In genomic region chr4:46630390-46630789, GRCm38 (mm10) we compare ENCODE assay signal across 10 mouse cellular contexts. TPM values are rescaled to one million over a fixed set of nuclear protein-coding genes. Genes with fewer than 3 reads are reported as not detected.
DNase-seq lines count a peak whose midpoint lies in the region; ATAC-seq and TF ChIP-seq lines count a peak whose summit lies in the region.
"Had no signal": no experiment of that assay in that cellular context is flagged by ENCODE, and none has a peak within 500 bp of the region (broad histone marks: within the 10 kb centered on the region; RNA-seq: fewer than 3 reads in every experiment).

No protein-coding gene starts in this region.

- 0 out of 2 replicates have a peak, but pooled peaks have one; percentile 11 for TF ChIP-seq CTCF in lung, adult 2 months (IDR thresholded peaks at IDR 0.05; ENCODE audit: insufficient read depth, low read length)

- no peaks in the 10 kb centered on the region for H3K4me1 ChIP-seq in lung, adult 2 months (ENCODE audit: control insufficient read depth, insufficient read depth, low read length)

- peak; percentile 21 for DNase-seq in embryo, embryonic 10 days (ENCODE audit: low spot score)
- no peak for DNase-seq in embryo, embryonic 9.5 days (ENCODE audit: extremely low spot score)
- peak; percentile 72 for DNase-seq in thymus, postnatal 4 days
- no peak for DNase-seq in thymus, postnatal 36 days
- no peak for DNase-seq in lung, adult 2 months
- no peak for DNase-seq in right cerebral cortex, adult 2 months (ENCODE audit: low spot score in 2 of 2)
- no peak for DNase-seq in left cerebral cortex, adult 8-10 months (ENCODE audit: low spot score in 2 of 2)

- no peak overlapping the region for H3K4me3 ChIP-seq in lung, adult 2 months (replicated peaks; ENCODE audit: extremely low read depth, low read depth, low read length)
- H3K4me3 ChIP-seq: heart, embryonic 15.5 days; neural tube, embryonic 12.5 days had no signal

- ATAC-seq in CD4-positive, CD25-positive, alpha-beta regulatory T cell, adult 4 months, result no peak

- no peak for TF ChIP-seq POLR2A in lung, adult 2 months (IDR thresholded peaks at IDR 0.05; ENCODE audit: borderline replicate concordance, extremely low read depth, low read depth, low read length)

- 48% methylated on average over 9 of the region's 9 CpGs for WGBS in lung, adult 2 months

RNA-seq across cellular contexts. Expression of gene Tbc1d2, which starts 19.6 kb away (rescaled TPM):
- 10.2 and 10.5 TPM in 2 replicates for polyA plus RNA-seq in lung, adult 2 months (2012; rRNA removed)
- total RNA-seq in left cerebral cortex, adult 8-10 months (2022), result 1 to 10 TPM; 2.4 to 3.9 (median 3.4) TPM
- under 1 TPM; 0.18 to 0.58 TPM for polyA plus RNA-seq in CD4-positive, CD25-positive, alpha-beta regulatory T cell, adult 4 months (2017; shearing (Covaris generic))

RNA-seq across cellular contexts. Expression of gene Coro2a, which starts 28.4 kb away (rescaled TPM):
- 9.1 and 17.2 TPM in 2 replicates for polyA plus RNA-seq in lung, adult 2 months (2012; rRNA removed)
- total RNA-seq in left cerebral cortex, adult 8-10 months (2022), result 10 to 100 TPM; 23.3 to 26.7 (median 24.3) TPM
- polyA plus RNA-seq in CD4-positive, CD25-positive, alpha-beta regulatory T cell, adult 4 months (2017; shearing (Covaris generic)), result 100 to 1,000 TPM; 104 to 110 TPM

Comparison
In these comparisons a context has a peak if more than half of its experiments do, and no peak if none do; other contexts are left out.
1. DNase-seq: peak in embryo, embryonic 10 days (single experiment) and thymus, postnatal 4 days (single experiment); none in embryo, embryonic 9.5 days (single experiment), thymus, postnatal 36 days (0 of 2), lung, adult 2 months (single experiment), right cerebral cortex, adult 2 months (0 of 2) and left cerebral cortex, adult 8-10 months (0 of 2).